Mouse (Mus musculus): Measurements from ENCODE around the gene Coq8b.

The Coq8b gene

DNA sequence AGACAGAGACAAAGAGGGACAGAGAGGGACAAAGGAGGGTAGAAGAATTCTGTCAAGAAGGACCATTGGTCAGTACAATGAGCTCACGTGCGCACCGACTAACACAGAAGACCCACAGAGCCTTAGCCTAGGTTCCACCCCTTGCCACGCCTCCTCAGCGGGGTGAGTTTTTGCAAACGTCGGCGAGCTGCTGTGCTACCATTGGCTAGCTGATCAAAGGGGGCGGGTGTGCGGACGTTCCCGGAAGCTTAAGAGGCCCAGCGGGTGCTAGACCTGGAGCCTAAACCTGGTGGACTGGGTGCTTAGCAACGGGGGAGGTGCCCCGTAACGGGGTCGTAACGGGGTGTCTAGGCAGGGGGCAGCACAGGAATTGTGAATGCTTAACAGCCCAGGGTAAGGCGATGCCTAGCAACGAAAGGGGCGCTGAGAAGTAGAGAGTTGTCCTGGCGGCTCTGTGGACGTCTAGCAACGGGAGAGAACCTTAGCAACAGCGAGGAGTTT, at the start of gene Coq8b:
Coq8b (plus strand) TSS at position 243 of the 501 bp plus-strand sequence.
- in situ Hi-C loops (cut with MboI, MseI): loop anchor here (5.0 kb wide), 1 partner anchor 41 kb away; no protein-coding TSS in a partner anchor

DNA sequence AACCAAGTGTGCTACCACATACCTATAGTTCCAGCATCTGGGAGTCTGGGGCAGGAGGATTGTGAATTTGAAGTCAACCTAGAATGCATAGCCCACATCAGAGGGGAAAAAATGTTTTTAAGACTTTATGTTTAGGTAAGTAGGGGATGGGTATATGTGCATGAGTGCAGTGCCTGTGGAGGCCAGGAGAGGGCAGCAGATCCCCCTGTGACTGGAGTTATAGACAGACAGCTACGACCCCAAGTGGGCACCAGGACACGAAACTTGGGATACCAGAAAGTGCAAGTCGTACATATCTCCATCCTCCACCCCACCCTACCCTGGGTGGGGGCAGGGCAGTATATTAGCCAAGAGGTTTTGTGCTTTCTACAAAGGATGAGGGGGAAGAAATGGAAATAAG, 47.9 kb upstream of the Coq8b start:
- in situ Hi-C loops (cut with MboI, MseI): loop anchor here (25.0 kb wide), 2 partner anchors 1498 to 1923 kb away; partner anchors contain the start of genes B9d2, Cic, Erf and Tgfb1

DNA sequence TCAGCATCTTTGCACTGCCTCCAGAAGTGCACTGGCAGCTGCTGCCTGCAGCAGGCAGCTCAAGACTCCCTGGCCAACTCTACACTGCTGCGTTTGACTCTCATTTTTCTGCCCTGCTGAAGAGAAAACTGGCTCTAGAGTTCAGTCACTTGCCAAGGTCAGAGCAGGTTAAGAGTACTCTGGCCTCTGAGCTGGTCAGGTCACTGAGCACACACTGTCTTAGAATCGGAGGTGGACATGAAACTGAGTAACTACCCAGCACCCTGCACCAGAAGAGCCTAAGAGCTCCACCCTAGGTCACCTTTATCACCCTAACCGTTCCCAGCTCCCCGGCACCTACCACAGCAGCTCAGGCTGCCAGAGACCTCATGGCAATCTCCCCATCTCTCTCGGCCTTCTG, 46.8 kb upstream of the Coq8b start:
- in situ Hi-C loops (cut with MboI, MseI): loop anchor here (25.0 kb wide), 2 partner anchors 1499 to 1924 kb away; partner anchors contain the start of genes B9d2, Cic, Erf and Tgfb1

DNA sequence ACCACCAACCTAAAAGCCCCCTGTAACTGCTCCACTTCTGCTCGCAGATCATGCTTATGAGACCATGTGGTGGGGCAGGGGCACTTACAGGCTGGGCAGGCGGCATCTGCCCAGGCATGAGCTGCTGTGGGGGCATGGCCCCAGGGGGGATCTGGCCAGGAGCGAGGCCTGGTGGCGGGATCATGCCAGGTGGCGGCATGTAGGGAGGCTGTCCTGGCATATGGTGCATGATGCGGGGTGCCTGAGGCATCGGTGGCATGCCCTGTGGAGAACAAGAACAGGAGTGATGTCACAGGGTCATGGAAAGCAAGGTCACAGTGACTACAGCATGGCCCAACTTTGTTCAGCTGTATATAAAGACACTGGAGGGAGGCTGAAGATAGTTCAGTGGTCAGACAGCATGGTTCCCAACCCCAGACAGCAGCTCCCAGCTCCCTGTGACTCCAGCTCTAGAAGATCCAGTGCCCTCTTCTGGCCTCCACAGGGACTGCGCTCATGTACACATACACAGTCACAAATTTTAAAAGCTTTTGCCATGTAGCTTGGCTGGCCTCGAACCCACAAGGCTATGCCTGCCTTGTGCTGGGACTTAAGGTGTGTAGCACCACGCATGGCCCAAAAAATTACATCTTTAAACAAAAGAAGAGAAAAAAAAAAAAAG, 43.4 kb upstream of the Coq8b start:
- in situ Hi-C loops (cut with MboI, MseI): loop anchor here (25.0 kb wide), 2 partner anchors 1502 to 1927 kb away; partner anchors contain the start of genes B9d2, Cic, Erf and Tgfb1

GRCm38 (mm10) chr7:27192434-27192833, 40.4 kb upstream of the Coq8b start:
- in situ Hi-C loops (cut with MboI, MseI): loop anchor here (5.0 to 25.0 kb wide), 3 partner anchors 40 to 1930 kb away; partner anchors contain the start of genes B9d2, Cic, Coq8b and Erf

- in situ Hi-C loops (cut with MboI, MseI): loop anchor here (5.0 to 25.0 kb wide), 3 partner anchors 39 to 1931 kb away; partner anchors contain the start of genes B9d2, Cic, Coq8b and Erf
Measured at GRCm38 (mm10) chr7:27193731-27194130, 39.1 kb upstream of the Coq8b start.

DNA sequence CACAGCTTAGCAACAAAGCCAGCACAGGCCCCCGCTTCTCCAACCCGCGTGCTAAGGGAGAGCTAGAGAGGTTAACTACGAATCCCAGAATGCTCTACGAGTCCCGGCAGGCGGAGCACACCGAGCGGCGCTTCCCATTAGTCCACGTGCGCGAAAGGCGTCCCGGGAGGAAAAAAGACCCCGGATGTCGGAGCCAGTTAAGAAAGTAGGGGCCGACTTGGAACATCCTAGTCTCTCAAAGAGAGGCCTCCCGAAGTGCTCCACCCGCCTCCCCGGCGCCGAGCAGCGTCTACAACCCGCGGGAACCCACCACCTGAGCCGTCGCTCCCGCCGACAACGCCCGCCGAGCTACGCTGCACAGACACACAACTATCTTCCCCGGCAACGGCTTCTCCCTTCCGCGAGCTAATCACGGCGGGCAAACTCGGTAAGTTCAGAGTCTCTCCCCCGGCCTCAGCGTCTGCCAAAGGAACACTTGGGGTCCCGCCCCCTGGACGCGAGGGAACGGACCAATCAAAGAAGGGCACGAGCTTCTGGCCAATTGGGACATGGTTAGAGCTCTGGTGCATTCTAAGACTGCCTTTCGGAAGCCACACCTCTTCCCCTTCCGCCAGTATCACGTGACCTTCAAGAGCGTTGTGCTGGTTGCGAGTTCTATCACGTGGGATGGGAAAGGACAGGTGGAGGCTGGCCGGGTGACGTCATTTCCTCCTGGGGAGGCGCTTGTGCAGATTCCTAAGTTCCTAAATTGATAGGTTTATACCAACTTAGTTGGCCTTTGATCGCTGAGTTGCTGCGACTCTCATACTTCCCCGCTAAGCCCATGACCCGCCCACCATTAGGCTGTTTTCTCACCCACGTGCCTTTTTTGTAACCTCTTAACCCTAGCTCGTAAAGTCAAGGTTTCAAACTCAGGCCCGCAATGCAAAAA, 36.9 kb upstream of the Coq8b start, which contains the start of the genes BC024978 and Snrpa:
BC024978 (plus strand) TSS at position 101 of the 931 bp plus-strand sequence.
Snrpa (minus strand) TSS at position 591 of the 931 bp plus-strand sequence.
- in situ Hi-C loops (cut with MboI, MseI): loop anchor here (25.0 kb wide), 2 partner anchors 1509 to 1934 kb away; partner anchors contain the start of genes B9d2, Cic, Erf and Tgfb1

GRCm38 (mm10) chr7:27197136-27197535, 35.7 kb upstream of the Coq8b start:
- in situ Hi-C loops (cut with MboI, MseI): loop anchor here (25.0 kb wide), 2 partner anchors 1510 to 1935 kb away; partner anchors contain the start of genes B9d2, Cic, Erf and Tgfb1

DNA sequence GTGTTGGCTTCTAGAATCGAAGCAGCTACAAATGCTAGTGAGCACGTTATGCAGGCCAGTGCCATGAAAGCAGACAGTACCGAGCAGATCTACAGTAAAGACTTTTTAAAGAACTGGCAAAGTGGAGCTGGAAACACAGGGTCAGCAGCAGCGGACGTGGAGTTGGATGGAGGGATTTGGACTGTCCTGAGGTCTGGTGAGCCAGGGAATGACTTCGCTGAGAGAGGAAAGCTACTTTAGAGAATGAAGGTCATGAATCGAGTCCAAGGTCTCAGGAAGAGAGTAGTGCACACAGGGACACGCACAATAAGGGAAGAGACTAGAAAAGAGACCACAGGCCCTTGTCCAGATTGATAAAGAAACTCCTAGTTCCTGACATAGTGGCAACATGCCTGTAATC, 35.2 kb upstream of the Coq8b start:
- in situ Hi-C loops (cut with MboI, MseI): loop anchor here (25.0 kb wide), 2 partner anchors 1510 to 1935 kb away; partner anchors contain the start of genes B9d2, Cic, Erf and Tgfb1

DNA sequence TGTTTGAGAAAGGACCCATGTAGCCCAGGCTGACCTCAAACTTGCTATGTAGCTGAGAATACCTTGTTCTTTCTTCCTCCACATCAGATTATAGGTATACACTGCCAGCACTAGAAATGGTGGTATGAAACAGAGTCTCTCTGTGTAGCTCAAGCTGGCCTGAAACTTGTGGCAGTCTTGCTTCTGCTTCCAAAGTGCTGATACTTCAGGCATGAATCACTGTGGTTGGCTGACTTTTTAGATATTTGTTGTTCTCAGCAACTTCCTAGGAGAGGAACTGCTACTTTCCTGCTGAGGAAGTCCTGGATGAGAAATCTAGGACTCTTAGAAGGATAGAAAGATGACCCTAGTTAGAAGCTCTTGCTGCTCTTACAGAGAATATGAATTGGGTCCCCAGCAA, 34.5 kb upstream of the Coq8b start:
- in situ Hi-C loops (cut with MboI, MseI): loop anchor here (25.0 kb wide), 2 partner anchors 1511 to 1936 kb away; partner anchors contain the start of genes B9d2, Cic, Erf and Tgfb1

GRCm38 (mm10) chr7:27198779-27199178, 34.0 kb upstream of the Coq8b start:
- in situ Hi-C loops (cut with MboI, MseI): loop anchor here (25.0 kb wide), 2 partner anchors 1511 to 1936 kb away; partner anchors contain the start of genes B9d2, Cic, Erf and Tgfb1

DNA sequence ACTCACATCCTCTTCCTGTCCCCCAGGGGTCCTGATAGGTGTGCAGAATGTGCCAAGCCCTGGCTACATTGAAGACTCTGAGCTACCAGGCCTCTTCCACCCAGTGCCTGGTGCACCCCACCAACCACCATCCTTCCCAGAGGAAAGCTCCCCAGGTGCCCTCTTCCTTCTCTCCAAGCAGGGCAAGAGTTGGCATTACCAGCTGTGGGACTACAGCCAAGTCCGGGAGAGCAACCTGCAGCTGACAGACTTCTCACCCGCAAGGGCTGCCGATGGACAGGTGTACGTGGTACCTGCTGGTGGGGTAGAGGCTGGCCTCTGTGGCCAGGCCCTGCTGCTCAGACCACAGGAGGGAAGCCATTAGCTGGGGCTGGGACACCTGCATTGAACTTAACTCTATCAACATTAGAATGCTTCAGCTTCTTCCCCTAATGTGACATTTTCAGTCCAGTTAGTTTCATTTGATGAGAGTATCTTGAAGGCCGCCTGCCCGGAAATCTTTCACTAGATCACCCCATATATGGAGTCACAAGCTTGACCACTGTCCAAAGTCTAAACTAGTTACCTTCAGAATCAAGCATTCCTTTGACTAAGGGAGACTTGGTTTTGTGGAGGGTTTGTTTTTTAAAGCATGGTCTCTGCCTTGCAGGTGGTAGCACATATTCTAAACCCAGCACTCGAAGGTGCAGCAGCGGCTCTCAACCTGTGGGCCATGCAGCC, 28.9 kb upstream of the Coq8b start:
- in situ Hi-C loops (cut with MboI, MseI): no loop called here

DNA sequence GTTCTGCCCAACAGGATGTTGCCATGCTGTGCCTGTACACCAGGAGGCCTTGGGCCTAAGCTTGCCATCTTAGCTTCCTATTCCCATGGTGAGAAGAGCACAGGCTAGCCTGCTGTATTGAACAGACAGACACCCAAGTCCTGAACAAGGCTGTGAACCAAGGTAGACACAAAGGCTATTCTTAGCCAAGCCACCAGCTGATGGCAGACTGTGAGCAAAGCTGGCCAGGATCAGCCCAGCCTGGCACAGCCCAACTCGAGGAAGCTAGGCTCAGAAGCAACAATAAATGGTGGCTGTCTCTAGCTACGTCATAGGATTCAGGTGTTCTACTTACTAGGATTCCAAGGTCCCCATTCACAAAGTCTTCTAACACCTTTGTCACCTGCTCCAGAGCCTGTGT, 20.2 kb upstream of the Coq8b start:
- in situ Hi-C loops (cut with MboI, MseI): no loop called here

DNA sequence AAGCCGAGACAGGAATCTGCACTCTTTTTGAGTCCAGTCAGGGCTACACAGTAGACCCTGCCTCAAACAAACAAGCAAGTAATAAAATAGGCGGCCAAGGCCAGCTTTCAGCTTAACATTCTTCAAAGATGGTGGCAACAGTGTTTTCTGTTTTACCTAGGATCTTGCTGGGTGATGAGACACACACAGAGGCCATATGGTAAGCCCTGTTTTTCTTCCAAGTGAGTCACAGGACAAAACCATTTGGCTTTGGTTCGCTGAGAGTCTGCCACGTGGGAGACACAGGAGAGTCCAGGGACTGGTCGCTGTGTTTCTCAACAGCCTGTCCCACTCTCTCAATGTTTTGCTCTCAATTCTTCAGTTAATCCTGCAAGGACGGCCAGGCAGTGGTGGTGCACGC, 14.2 kb upstream of the Coq8b start:
- in situ Hi-C loops (cut with MboI, MseI): no loop called here

- in situ Hi-C loops (cut with MboI, MseI): no loop called here
Measured at GRCm38 (mm10) chr7:27219937-27220336, 12.9 kb upstream of the Coq8b start.

DNA sequence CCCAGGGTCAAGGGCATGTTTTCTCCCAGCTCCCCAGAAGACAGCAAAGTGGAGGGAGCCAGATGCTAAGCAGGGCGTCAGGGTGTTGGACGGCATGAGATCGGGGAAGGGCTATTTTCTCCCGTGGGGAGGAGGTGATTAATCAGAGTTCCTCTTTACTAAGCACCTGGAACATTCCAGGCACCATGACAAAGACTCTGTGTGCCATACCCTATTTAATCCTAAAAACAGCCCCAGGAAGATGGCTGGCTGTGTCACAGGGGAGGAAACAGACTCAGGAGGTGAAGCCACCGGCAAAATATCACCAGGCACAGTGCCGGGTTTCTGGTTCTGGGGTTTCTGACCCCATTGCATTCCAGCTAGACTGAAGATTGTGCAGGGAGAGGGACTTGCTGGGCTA, 10.9 kb upstream of the Coq8b start:
- in situ Hi-C loops (cut with MboI, MseI): no loop called here

GRCm38 (mm10) chr7:27222538-27222937, 10.3 kb upstream of the Coq8b start:
- in situ Hi-C loops (cut with MboI, MseI): no loop called here

DNA sequence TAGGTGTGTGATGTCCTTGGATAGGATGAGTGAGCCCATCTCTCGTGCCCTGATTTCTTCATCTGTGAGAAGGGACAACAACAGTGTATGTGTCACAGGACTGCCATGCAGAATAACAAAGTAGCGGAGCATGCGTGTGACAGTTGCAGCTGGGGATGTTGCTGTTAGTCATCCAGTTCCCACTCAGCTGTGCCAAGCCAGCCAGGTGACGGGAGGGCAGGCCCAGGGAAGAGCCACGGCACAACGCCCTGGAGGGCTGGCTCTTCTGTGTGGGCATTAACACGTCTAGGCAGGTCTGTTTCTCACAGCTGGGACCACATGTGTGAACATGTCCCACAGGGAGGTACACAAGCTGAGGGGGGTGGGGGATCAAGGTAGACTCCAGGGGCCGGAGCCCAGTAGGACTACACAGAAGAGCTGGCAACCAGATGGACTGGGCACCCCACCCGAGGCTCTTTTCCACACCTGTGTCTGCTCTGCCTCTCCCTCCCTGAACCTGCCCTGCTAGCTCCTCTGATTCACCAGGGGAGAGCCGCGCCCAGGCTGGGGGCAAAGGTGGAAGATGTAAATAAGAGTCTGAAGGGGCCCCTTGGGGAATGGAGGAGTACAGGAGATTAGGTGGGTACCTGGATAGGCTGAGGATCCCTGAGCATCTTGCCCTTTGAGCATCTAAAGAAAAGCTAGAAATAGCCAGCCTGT, 7.8 kb upstream of the Coq8b start:
- in situ Hi-C loops (cut with MboI, MseI): no loop called here

DNA sequence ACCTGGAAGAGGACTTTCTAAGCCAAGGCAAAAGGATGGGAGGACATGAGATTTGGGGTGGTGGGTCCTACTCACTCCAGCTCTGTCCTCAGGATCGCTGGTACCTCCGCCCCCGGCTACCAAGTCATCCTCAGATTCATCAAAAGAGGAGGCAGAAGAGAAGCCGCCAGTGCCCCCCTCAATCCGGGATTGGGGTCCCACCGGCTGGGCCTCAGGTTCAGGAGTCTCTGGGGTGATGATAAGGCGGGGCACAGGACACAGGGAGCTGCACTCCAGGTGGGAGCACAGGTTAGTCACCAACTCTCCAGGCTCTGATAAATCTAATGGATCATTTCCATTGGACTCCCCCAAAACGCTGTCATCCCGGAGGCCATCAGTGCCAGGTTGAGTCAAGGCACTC, 5.5 kb upstream of the Coq8b start:
- in situ Hi-C loops (cut with MboI, MseI): no loop called here

DNA sequence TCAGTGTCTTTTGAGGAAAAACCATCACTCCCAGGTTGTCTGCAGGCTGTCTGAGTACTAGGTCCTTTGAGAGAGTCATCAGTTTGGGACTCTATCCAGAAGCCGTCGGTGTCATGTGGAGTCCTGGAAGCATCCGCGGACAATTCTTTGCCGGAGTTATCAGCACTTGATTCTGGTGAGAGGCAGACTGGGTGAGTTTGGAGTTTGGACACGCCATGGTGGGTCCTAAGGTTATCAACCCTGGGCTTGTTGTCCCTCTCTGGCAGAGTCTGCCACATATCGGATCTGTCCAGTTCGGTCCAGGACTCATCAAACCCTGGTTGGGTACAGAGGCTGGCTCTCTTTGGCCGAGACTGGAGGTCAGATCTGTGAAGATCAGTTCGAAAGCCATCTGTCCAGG, 5.1 kb upstream of the Coq8b start:
- in situ Hi-C loops (cut with MboI, MseI): no loop called here

All from regulatory T cell (primary cell).